Mouse (Mus musculus) brain, embryonic 18.5 days (tissue): ENCODE results near the gene Echdc2.
"Not testable (repeated sequence)": the region's sequence is repeated elsewhere in the genome, so short reads cannot be mapped to it uniquely, and the experiment has no call there.

Source experiments
- DNase-seq: peaks from one replicate; pipeline ENCODE4 v3.0.0-alpha.2; 2012; ENCODE audit warnings: low read depth, low spot score

The Echdc2 gene

DNA sequence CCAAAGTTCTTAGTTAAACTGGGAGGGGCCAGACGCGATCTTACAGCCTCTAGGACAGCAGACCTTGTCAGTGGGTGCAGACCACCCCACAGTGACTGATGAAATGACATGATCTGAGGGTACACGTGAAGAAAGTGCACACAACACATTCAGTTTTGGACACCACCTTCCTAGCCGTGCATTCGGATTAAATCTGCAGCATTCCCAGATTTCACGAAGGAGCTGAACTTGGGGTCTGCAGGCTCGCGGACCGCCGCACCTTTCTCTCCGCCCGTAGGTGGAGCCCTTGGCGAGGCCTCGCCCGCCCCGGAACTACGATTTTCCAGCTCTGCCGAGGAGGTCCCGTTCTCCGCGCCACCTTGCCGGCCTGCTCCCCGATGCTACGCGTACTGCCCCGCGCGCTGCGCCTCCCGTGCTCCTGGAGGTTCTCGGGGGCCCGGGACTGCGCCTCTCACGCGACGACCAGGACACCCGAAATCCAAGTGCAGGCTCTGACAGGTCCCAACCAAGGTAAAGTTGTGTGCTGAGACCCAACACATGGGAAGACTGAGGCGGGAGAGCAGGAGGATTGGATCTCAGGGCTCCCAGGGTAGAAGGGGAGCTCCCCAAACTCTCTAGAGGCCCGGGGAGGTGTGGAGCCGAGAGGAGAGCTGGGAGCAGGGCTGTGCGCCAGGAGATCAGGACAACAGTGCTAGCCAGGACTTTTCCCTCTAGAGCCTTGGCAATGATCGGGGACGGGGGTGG lies at the start of gene Echdc2:
Gene Echdc2, plus strand, starts transcription at position 286 of the 744 bp plus-strand sequence.
- no peak for DNase-seq

DNA sequence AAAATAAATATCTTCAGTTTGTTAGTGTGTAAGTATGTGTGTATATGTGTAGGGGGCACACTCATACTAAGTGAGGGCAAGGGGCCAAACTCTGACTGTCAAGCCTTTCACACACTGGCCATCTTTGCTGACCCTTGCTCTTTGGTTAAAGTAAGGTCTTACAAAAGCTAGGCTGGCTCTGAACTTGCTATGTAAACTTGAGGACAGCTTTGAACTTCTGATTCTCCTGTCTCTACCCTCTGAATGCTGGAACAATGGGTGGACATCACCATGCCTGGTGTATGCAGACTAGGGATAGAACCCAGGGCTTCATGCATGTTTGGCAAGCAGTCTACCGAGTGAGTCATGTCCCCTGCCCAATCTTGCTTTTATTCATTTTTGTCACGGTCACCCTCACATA lies 48.8 kb upstream of the Echdc2 start:
- DNase-seq = no peak

DNA sequence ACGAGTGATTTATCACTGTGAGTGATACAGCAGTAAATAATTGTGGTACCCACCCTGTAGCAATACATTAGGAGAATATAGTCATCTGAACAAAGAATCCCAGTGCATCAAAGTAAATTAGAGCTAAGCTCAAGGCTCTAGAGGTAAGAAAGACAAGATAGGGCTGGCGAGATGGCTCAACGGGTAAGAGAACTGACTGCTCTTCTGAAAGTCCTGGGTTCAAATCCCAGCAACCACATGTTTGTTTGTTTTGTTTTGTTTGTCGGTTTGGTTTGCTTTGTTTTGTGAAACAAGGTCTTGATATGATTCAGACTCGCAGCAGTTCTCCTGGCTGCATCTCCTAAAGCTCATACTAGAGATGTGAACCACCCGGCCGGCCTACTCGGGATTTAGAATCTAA lies 47.7 kb upstream of the Echdc2 start:
- DNase-seq = no peak

DNA sequence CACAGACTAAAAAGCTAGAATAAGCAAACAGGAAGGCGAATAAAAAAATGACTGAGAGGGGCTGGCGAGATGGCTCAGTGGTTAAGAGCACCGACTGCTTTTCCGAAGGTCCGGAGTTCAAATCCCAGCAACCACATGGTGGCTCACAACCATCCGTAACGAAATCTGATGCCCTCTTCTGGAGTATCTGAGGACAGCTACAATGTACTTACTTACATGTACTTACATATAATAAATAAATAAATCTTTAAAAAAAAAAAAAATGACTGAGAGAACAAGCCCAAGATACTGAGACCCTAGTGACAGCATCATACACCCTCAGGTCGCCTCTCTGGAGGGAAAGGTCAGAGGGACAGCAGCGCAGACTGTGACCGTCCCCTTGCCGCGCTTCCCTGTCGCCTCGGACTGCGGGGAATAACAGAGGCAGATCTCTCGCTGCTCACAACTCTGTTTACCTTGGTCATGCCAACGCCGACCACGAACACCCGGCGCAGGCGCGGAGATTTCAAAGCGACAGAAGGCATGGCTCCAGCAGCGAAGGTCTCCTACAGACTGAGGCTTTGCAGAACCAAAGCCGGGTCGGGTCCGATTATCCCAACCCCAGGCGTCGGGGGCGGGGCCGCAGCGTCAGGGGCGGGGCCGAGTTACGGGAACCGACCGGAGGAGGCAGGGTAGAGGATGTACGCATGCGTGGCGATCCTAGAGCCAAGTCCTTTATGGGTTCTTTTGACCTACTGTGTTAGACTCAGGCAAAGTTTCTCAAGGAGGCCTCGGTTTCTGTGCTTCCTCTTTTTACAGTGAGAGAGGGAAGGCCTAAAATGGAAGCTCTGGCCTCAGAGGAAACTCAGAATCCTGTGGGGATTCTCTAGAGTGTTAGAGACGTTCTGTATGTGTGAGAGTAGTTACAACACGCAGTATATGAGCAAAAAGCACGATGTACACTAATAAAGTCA lies 47.0 kb upstream of the Echdc2 start:
- DNase-seq = peak; percentile 61

DNA sequence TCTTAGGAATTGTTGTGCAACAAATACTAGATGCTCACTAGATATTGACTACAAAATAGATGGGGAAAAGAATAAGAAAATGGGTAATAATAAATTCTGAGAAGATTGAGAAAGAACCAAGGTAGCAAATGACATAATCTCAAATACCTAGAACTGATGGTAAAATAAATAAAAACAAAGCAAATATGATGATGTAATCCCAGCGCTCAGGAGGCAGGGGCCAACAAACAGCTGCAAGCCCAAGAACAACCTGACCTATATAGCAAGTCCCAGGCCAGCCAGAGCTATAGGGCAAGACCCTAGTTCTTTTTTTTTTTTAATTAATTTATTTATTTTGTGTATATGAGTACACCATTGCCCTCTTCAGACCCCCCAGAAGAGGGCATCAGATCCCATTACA lies 41.1 kb upstream of the Echdc2 start:
- no peak for DNase-seq

DNA sequence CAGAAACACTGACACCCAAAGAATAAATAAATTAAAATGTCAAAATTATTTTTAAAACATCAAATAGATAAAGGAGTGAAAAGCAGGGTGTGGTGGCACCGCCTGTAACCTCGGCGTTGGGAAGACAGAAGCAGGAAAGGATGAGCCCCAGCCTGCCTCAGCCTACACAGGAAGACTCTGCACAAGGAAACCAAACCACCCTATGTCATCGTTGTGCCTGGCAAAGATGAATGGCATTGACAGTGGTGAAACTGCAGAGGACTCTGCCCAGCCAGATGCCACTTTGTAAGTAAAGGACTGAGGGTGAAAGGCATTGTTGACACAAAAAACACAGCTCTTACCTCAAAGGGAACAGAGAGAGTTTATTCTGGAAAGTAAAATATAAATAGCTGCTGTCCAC lies 39.0 kb upstream of the Echdc2 start:
- no peak for DNase-seq

DNA sequence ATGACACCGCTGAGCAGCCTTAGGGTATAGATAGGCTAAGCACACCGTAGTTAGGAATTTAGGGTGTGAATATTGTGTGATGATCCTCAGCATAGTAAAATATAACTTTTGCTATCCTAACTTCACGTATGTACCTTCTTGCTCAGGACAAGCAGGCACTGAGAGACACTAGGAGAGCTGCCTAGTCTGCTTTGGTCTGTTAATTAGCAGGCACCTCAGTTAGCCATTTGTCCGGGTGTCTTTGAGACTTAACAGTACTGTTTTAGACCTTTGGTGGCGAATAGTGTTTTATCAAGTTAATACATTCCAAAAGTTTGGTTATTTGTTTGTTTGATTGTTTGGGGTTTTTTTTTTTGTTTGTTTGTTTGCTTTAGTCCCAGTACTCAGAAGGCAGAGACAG lies 37.7 kb upstream of the Echdc2 start:
- no peak for DNase-seq

DNA sequence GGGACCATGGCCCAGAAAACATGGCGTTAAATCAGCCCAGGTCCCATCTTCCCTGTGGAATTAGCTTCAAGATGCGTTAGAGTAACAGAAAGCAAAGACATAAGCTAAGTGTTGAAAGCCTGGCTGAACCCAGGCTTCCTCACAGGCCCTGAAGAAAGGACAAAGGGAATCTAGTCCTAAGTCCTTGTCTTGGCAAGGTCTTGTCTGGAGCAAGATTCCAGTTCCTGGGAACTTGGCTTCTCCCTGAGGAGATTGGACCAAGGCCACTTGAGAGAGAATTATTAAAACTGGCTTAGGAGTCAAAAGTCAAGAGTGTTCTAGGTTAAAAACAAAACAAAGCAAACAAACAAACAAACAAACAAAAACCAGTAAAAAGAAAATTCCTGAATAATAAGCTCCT lies 36.9 kb upstream of the Echdc2 start:
- DNase-seq = no peak

DNA sequence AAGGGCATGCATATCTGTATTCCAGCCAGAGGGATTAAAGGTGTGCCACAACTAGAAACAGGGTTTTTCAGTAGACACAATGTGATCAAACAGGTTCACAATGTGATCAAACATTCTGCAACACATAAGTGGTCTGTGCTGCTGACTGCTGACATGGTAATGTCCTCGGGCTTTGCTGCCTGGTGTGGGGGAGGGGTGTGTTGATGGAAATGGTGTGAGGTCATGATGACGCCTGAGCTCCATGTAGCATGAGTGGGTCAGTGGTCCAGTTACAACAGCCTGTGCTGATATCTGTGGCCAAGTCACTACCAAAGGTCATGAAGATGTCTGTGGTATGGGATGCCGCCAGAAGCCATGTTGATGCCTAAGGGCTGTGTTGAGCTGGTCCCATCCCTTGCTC lies 34.8 kb upstream of the Echdc2 start:
- DNase-seq = no peak

DNA sequence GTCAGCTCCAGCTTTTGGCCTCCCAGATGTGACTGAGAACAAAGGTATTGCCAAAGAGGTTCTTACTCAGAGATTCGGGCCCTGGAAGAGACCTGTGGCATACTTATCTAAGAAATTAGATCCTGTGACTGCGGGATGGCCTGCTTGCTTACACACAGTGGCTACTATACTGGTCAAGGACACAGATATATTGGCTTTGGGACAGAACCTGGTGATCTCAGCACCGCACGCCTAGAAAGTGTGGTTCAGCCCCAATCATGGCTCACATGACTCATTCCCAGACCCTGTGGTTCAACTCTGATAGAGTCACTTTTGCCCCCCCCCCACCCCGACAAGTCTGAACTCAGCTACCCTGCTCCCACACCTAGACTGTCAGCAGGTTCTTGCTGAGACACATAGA lies 28.3 kb upstream of the Echdc2 start:
- DNase-seq = no peak

DNA sequence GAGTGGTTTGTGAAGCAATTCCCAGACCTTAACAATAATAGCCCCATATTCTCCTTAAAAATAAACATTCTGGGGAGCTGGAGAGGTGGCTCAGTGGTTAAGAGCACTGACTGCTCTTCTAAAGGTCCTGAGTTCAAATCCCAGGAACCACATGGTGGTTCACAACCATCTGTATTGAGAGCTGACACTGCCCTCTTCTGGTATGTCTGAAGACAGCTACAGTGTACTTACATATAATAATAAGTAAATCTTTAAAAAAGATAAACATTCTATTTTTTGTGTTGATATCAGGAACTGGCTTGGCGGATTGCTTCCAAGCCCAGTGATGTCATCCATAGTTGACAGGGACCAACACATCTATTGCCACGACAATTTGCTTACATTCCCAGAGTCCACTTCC lies 22.1 kb upstream of the Echdc2 start:
- DNase-seq = not testable (repeated sequence)

DNA sequence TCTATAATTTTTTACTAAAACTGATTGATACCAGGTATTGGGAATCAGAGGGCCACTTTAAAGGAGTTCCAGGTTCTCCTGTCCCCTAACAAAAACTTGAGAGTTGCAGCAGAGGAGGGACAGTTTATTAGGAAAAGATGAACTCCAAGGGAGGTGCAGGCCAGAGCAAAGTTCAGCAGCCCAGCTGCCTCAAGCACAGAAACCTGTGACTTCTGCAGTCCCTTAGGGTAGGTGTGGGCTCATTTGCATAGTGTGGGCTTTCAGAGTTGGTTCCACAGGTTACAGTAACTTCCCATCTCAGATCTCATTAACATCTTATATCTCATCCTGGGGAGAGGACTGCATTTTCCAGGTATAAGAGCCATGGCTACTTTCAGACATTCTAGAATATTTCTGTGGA lies 21.5 kb upstream of the Echdc2 start:
- no peak for DNase-seq

DNA sequence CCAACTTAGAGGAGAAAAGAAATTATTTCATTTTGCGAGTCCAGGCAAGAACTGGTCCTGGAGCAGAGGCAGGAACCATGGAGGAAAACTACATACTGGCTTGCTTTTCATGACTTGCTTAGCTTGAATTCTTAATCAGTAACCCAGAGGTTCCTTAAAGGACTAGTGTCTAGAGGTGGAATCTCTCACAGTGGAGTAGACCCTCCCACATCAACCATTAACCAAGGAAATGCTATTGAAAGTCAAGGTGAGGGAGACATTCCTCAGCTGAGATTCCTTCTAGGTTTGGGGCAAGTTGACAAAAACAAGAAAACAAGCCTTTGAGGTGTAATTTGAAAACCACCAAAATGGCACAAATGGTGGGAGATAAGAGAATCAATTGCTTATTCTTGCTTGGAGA lies 20.4 kb upstream of the Echdc2 start, which contains the start of gene Scp2:
Gene Scp2, minus strand, starts transcription at position 119 of the 400 bp plus-strand sequence.
- no peak for DNase-seq

DNA sequence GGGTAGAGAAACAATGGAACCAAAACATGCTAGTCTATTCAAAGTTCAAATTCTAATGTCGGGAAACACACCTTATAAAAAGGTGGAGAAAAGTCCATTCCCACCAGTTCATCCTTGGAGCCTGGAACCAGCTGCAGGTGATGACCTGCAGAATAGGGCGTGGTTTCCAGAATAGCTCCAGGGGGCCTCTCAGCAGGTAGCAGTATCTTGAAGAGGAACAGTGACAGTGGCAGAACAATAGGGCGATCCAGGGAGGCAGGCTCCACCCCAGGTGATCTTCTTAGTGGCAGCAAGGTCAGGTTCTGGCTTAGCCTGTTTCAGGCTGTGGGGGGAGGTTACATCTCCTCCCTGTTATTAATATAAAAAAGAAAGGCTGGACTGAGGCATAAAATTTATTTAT lies 19.7 kb upstream of the Echdc2 start:
- DNase-seq = not testable (repeated sequence)

DNA sequence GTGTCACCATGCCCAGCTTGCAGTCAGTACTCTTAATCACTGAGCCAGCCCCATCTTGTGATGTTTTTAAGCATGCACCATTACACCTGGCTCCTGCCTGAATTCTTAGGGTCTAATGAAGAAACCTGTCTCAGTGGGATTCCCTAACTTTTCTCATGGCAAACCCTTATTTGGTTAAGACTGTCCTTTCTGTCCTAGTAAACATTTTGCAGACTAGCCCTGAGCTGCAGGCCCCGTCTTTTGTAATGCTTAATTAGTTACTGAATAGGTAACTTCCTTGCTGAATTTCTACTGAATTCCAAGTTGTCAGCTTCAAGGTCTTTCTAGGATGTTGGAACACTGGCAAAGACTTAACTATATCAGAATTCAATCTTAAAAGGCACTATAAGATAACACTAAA lies 10.1 kb upstream of the Echdc2 start:
- DNase-seq = not testable (repeated sequence)

DNA sequence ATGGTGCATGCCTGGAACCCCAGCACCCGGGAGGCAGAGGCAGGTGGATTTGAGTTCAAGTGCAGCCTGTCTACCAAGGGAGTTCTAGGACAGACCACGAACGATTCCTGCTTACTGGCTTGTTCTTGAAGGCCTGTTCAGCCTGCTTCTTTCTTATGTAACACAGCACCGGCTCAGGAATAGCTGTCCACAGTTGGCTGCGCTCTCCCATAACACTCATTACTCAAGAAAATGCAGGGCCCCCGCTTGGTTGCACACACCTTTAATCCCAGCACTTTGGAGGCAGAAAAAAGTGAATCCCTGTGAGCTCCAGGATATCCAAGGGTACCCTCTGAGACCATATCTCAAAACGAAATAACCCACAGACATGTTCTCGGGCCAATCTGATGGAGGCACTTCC lies 3.3 kb upstream of the Echdc2 start:
- no peak for DNase-seq

DNA sequence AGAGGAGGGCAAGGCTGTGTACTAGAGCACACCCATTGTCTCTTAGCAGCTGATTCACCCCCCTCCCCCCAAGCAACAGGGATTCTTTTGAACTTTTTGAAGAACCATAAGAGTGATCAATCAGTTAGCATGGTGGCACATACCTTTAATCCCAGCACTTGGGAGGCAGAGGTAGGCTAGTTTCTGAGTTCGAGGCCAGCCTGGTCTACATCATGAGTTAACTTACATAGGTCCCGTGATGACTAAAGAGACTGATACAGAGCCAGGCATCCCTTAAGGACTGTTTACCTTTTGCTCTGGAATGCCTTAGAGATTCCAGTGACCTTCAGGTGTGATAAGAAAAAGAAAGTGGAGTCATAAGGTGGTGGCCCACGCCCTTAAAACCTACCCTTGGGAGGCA lies 1.9 kb upstream of the Echdc2 start:
- DNase-seq = no peak

DNA sequence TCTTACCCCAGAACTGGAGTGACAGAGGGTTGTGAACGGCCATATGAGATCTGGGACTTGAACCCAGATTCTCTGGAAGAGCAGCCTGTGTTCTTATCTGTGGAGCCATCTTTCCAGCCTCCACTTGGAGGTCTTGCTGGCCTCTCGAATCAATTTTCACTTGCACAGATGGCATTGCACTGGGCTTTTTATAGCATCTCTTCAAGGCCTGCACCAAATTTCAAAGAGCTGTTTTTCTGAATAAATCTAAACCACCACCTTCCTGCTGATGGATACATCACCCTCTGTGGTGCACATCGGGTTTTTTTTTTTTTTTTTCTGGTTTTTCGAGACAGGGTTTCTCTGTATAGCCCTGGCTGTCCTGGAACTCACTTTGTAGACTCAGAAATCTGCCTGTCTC lies 1.6 kb downstream of the Echdc2 start:
- DNase-seq = no peak

DNA sequence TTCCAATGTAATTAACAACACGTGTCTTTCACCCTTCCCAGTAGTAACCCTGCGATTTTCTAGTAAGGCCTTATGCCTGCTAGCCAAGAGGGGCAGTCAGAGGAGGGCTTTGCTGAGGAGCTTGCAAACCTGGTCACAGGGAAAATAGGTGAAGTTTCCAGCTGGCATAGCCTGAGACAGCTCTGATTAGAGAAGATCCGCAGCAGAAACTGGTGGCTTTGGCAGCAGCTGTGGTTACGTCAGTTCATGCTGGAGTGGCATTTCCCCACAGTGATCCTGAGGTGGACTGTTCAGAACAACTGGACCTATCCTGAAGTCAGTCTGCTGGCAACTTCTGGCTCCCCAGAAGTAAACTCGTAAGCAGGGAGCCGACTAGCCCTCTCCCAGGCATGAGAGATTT lies 2.8 kb downstream of the Echdc2 start:
- no peak for DNase-seq

DNA sequence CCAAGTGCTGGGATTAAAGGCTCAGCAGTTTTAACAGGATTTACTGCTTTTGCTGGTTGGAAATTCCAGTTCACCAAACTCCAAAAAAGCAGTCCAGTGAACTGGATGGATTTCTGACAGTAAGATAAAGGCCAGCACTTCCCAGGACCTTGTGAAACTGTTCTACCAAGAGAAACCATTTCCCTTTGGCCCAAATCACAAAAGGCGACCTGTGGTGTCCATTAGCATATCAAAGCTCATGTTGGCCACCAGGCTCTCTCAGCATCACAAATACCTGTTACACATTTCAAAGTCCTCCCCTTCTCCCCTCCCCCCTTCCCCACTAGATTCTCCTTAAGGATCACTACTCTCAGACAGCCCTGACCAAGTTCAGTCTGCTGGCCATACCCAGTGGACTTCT lies 17.0 kb downstream of the Echdc2 start:
- no peak for DNase-seq

DNA sequence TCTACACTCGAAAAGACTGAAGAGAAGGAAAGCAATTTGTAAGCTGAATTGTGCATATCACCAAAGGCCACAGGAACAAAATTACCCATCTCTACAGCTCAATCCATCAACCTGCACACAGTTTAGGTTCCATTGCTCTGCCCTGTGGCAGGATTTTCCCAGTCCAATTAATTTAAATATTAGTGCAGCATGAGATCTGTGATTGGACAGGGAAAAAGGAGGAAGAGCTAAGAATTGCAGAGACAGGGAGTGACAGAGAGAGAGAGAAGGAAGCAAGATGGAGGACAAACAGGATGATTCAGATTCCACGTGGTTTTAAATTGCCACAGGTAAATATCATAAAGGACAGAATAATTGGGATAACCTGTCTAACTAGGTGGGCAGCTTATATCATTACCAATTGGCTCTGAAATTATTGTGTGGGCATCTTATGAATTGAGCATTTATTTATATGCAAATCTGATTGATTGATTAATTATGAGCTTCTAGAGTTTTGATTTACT lies 27.6 kb downstream of the Echdc2 start:
- no peak for DNase-seq

DNA sequence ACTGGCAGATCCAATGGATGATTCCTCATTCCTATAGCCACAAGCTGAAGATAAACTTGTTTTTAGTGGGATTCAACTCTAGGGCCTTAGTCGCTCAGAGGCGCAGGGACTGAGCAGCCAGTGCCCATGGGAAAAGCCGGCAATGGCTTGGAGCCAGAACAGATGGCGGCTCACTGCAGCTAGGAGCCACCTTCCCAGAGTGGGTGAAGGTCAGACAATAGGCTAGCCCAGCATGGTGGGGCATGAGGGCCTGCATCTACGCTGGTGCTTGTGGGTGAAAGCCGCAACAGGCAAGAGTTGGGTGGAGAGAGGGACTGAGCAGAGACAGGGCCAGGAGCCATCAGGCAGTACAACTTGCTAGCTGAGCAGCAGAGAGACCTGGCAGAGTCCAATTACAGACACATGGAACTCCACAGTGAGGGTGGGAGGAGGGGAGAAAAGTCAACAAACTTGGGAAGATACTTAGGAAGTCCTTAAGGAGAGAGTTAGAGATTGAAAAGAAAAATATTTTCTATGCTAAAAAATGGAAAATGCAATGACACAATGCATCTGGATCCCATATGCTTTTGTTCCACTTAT lies 31.1 kb downstream of the Echdc2 start:
- no peak for DNase-seq
